Mouse (Mus musculus) forebrain, embryonic 12.5 days (tissue): ENCODE results near the gene Tmem175. TPM values are rescaled to one million over a fixed set of nuclear protein-coding genes. Genes with fewer than 3 reads are reported as not detected.
A peak's percentile ranks its signal among the peaks of the same experiment; 100 is the strongest.

Experiments
- ATAC-seq: fragments of 200-750 bp; cut with Nextera tagmentation; 2 replicates; pipeline ENCODE4 v1.8.0; 2017; ENCODE audit warnings: moderate TSS enrichment; ENCODE audit not compliant: low FRiP score
- H3K27ac ChIP-seq: fragments of 300-500 bp; sonication (generic); 2 replicates; pipeline ENCODE4 v1.5.1; 2016; ENCODE audit warnings: mild to moderate bottlenecking
- H3K27me3 ChIP-seq: fragments of 300-500 bp; sonication (generic); 2 replicates; pipeline ENCODE4 v1.6.1; 2016; ENCODE audit warnings: mild to moderate bottlenecking
- H3K36me3 ChIP-seq: fragments of 300-500 bp; sonication (generic); replicated peaks from 2 replicates; pipeline ENCODE4 v1.6.1; 2016; ENCODE audit warnings: mild to moderate bottlenecking
- H3K4me1 ChIP-seq: fragments of 300-500 bp; sonication (generic); 2 replicates; pipeline ENCODE4 v1.6.1; 2016
- H3K4me2 ChIP-seq: fragments of 300-500 bp; sonication (generic); 2 replicates; pipeline ENCODE4 v1.6.1; 2016; ENCODE audit warnings: mild to moderate bottlenecking, moderate library complexity
- H3K4me3 ChIP-seq: fragments of 300-500 bp; sonication (generic); replicated peaks from 2 replicates; pipeline ENCODE4 v1.5.1; 2016; ENCODE audit warnings: mild to moderate bottlenecking
- H3K9ac ChIP-seq: fragments of 300-500 bp; sonication (generic); 2 replicates; pipeline ENCODE4 v1.6.1; 2016; ENCODE audit warnings: mild to moderate bottlenecking
- H3K9me3 ChIP-seq: fragments of 300-500 bp; sonication (generic); 2 replicates; pipeline ENCODE4 v1.6.1; 2016
- WGBS: fragments of 180-500 bp; shearing (Covaris S2); methylation state at CpG from one replicate; pipeline ENCODE4 v1.1.7; 2016; 5-methylcytosine and 5-hydroxymethylcytosine counted together
- polyA plus RNA-seq: library from polyadenylated mRNA; unstranded; fragments of >200 nt; fragmentation: Nextera tagmentation; extraction: Ambion mirVana; gene quantifications from 2 replicates; pipeline ENCODE4 v1.2.1, GENCODE M21; 2016

Tmem175 gene
- polyA plus RNA-seq, 1 experiment from 2014 or later = 19.6 TPM

- H3K4me3 ChIP-seq = no peak overlapping the region
- 84% methylated on average over 5 of the region's 5 CpGs for WGBS
- ATAC-seq = no peak
- no peaks in the 10 kb centered on the region for H3K9me3 ChIP-seq
- no peaks in the 10 kb centered on the region for H3K27me3 ChIP-seq
- no peak overlapping the region for H3K27ac ChIP-seq
- peaks cover 23% of the 10 kb centered on the region for H3K4me1 ChIP-seq
- H3K4me2 ChIP-seq = no peak overlapping the region
- peaks cover 47% of the 10 kb centered on the region for H3K36me3 ChIP-seq
- no peak overlapping the region for H3K9ac ChIP-seq
These were observed 27.8 kb downstream of the Tmem175 start for GRCm38 (mm10) chr5:108657406-108657805.

GRCm38 (mm10) chr5:108658611-108659010, 29.0 kb downstream of the Tmem175 start:
- Histone ChIP-seq H3K9ac (no peak overlapping the region), H3K27ac (no peak overlapping the region), H3K36me3 (peaks cover 35% of the 10 kb centered on the region), H3K4me1 (peaks cover 23% of the 10 kb centered on the region), H3K9me3 (no peaks in the 10 kb centered on the region), H3K4me3 (no peak overlapping the region), H3K27me3 (0 out of 2 replicates have a peak, but pooled peaks cover 4% of the 10 kb centered on the region), H3K4me2 (no peak overlapping the region)
- 83% methylated on average over 1 of the region's 1 CpGs for WGBS
- no peak for ATAC-seq

GRCm38 (mm10) chr5:108659698-108660631, 30.4 kb downstream of the Tmem175 start, which contains the start of gene Idua:
Idua (plus strand) TSS chr5:108660331.
- peak within 1 kb of the TSS; percentile 93 for H3K9ac ChIP-seq
- H3K4me2 ChIP-seq = peak within 1 kb of the TSS; percentile 79
- no peak within 1 kb of the TSS for H3K27ac ChIP-seq
- peak within 1 kb of the TSS; percentile 85 for H3K4me3 ChIP-seq
- no peaks in the 10 kb centered on the region for H3K9me3 ChIP-seq
- WGBS = 10% methylated on average over 24 of the region's 24 CpGs
- ATAC-seq = peak; percentile 7; the same call in 1 of the 2 replicates
- 0 out of 2 replicates have a peak, but pooled peaks cover 4% of the 10 kb centered on the region for H3K27me3 ChIP-seq
- H3K36me3 ChIP-seq = peaks cover 21% of the 10 kb centered on the region
- peaks cover 23% of the 10 kb centered on the region for H3K4me1 ChIP-seq

GRCm38 (mm10) chr5:108660632-108661268, 31.2 kb downstream of the Tmem175 start:
- H3K27ac ChIP-seq = no peak overlapping the region

GRCm38 (mm10) chr5:108662772-108663171, 33.2 kb downstream of the Tmem175 start:
- H3K9ac ChIP-seq = no peak overlapping the region

More at GRCm38 (mm10) chr5:108660632-108661268, 31.2 kb downstream of the Tmem175 start:
- Histone ChIP-seq H3K36me3 (peaks cover 13% of the 10 kb centered on the region), H3K9ac (peak overlapping the region; percentile 93), H3K4me1 (peaks cover 23% of the 10 kb centered on the region), H3K4me2 (peak overlapping the region; percentile 79), H3K4me3 (peak overlapping the region; percentile 85), H3K27me3 (0 out of 2 replicates have a peak, but pooled peaks cover 4% of the 10 kb centered on the region), H3K9me3 (no peaks in the 10 kb centered on the region)
- WGBS = 15% methylated on average over 36 of the region's 36 CpGs
- peak; percentile 100 for ATAC-seq

GRCm38 (mm10) chr5:108665066-108665465, 35.5 kb downstream of the Tmem175 start:
- peaks cover 20% of the 10 kb centered on the region for H3K4me1 ChIP-seq
- H3K9me3 ChIP-seq = no peaks in the 10 kb centered on the region
- no peaks in the 10 kb centered on the region for H3K36me3 ChIP-seq
- no peak overlapping the region for H3K4me3 ChIP-seq
- no peak overlapping the region for H3K9ac ChIP-seq
- WGBS = 36% methylated on average over 3 of the region's 3 CpGs
- H3K4me2 ChIP-seq = no peak overlapping the region
- H3K27ac ChIP-seq = no peak overlapping the region
- no peak for ATAC-seq
- 0 out of 2 replicates have a peak, but pooled peaks cover 4% of the 10 kb centered on the region for H3K27me3 ChIP-seq

More at GRCm38 (mm10) chr5:108662772-108663171, 33.2 kb downstream of the Tmem175 start:
- H3K27me3 ChIP-seq = 0 out of 2 replicates have a peak, but pooled peaks cover 4% of the 10 kb centered on the region
- H3K9me3 ChIP-seq = no peaks in the 10 kb centered on the region
- peaks cover 23% of the 10 kb centered on the region for H3K4me1 ChIP-seq
- 91% methylated on average over 4 of the region's 4 CpGs for WGBS
- no peak overlapping the region for H3K4me3 ChIP-seq
- ATAC-seq = no peak
- no peak overlapping the region for H3K4me2 ChIP-seq
- no peaks in the 10 kb centered on the region for H3K36me3 ChIP-seq
- H3K27ac ChIP-seq = no peak overlapping the region

GRCm38 (mm10) chr5:108667370-108667769, 37.8 kb downstream of the Tmem175 start:
- H3K36me3 ChIP-seq = peaks cover 10% of the 10 kb centered on the region
- 85% methylated on average over 2 of the region's 2 CpGs for whole genome bisulfite sequencing
- no peak for ATAC-seq
- no peak overlapping the region for H3K4me3 ChIP-seq
- H3K27ac ChIP-seq = no peak overlapping the region
- H3K9me3 ChIP-seq = no peaks in the 10 kb centered on the region
- H3K4me1 ChIP-seq = peaks cover 16% of the 10 kb centered on the region
- no peak overlapping the region for H3K4me2 ChIP-seq
- H3K9ac ChIP-seq = no peak overlapping the region
- H3K27me3 ChIP-seq = 0 out of 2 replicates have a peak, but pooled peaks cover 4% of the 10 kb centered on the region

GRCm38 (mm10) chr5:108668387-108668932, 38.9 kb downstream of the Tmem175 start:
- Histone ChIP-seq H3K36me3 (peaks cover 16% of the 10 kb centered on the region), H3K4me2 (peak overlapping the region; percentile 69), H3K4me1 (peaks cover 16% of the 10 kb centered on the region), H3K27me3 (no peaks in the 10 kb centered on the region), H3K4me3 (peak overlapping the region; percentile 53), H3K9ac (peak overlapping the region; percentile 75; the same call in 1 of the 2 replicates), H3K9me3 (no peaks in the 10 kb centered on the region), H3K27ac (no peak overlapping the region; the same call in 1 of the 2 replicates)
- peak; percentile 25 for ATAC-seq
- WGBS = 10% methylated on average over 3 of the region's 3 CpGs

- Histone ChIP-seq H3K36me3 (peaks cover 16% of the 10 kb centered on the region), H3K4me3 (peak within 1 kb of the TSS; percentile 53), H3K27ac (peak within 1 kb of the TSS; percentile 69), H3K9me3 (no peaks in the 10 kb centered on the region), H3K27me3 (no peaks in the 10 kb centered on the region), H3K9ac (peak within 1 kb of the TSS; percentile 75), H3K4me2 (peak within 1 kb of the TSS; percentile 69), H3K4me1 (peaks cover 16% of the 10 kb centered on the region)
- ATAC-seq = peak; percentile 85
- 6% methylated on average over 43 of the region's 43 CpGs for WGBS
These were observed 39.7 kb downstream of the Tmem175 start, which contains the start of gene Dgkq for GRCm38 (mm10) chr5:108668977-108669936. Dgkq (minus strand) TSS chr5:108669672.

GRCm38 (mm10) chr5:108669986-108670385, 40.4 kb downstream of the Tmem175 start:
- Histone ChIP-seq H3K27me3 (no peaks in the 10 kb centered on the region), H3K9ac (peak overlapping the region; percentile 75; the same call in 1 of the 2 replicates), H3K4me3 (no peak overlapping the region), H3K27ac (no peak overlapping the region), H3K9me3 (no peaks in the 10 kb centered on the region), H3K4me1 (peaks cover 16% of the 10 kb centered on the region), H3K4me2 (peak overlapping the region; percentile 69), H3K36me3 (peaks cover 16% of the 10 kb centered on the region)
- 81% methylated on average over 9 of the region's 9 CpGs for WGBS
- ATAC-seq = peak; percentile 24; the same call in 1 of the 2 replicates

- H3K9ac ChIP-seq = no peak overlapping the region
- H3K9me3 ChIP-seq = no peaks in the 10 kb centered on the region
- no peak overlapping the region for H3K4me2 ChIP-seq
- no peaks in the 10 kb centered on the region for H3K27me3 ChIP-seq
- H3K27ac ChIP-seq = no peak overlapping the region
- no peak for ATAC-seq
- peaks cover 19% of the 10 kb centered on the region for H3K4me1 ChIP-seq
- H3K4me3 ChIP-seq = no peak overlapping the region
- peaks cover 16% of the 10 kb centered on the region for H3K36me3 ChIP-seq
These were observed 41.2 kb downstream of the Tmem175 start for GRCm38 (mm10) chr5:108670785-108671184.
